Mouse (Mus musculus) kidney, embryonic 16.5 days (tissue): Measurements from ENCODE around the gene Micall2. TPM values are rescaled to one million over a fixed set of nuclear protein-coding genes. Genes with fewer than 3 reads are reported as not detected.
"Not testable (repeated sequence)": the region's sequence is repeated elsewhere in the genome, so short reads cannot be mapped to it uniquely, and the experiment has no call there.

Experiments
- ATAC-seq: fragments of 200-750 bp; cut with Nextera tagmentation; 2 replicates; pipeline ENCODE4 v1.8.0; 2017; ENCODE audit warnings: moderate TSS enrichment; ENCODE audit not compliant: low FRiP score, low TSS enrichment
- H3K27ac ChIP-seq: fragments of 300-500 bp; sonication (generic); 2 replicates; pipeline ENCODE4 v1.5.1; 2014; ENCODE audit warnings: low read length
- H3K27me3 ChIP-seq: fragments of 300-500 bp; sonication (generic); 2 replicates; pipeline ENCODE4 v1.6.1; 2014; ENCODE audit warnings: low read length, control low read depth, mixed read lengths; ENCODE audit not compliant: insufficient read depth
- H3K36me3 ChIP-seq: fragments of 300-500 bp; sonication (generic); 2 replicates; pipeline ENCODE4 v1.6.1; 2014; ENCODE audit warnings: low read length, control low read depth, mixed read lengths; ENCODE audit not compliant: insufficient read depth
- H3K4me1 ChIP-seq: fragments of 300-500 bp; sonication (generic); 2 replicates; pipeline ENCODE4 v1.6.1; 2014; ENCODE audit warnings: low read length, control low read depth, mixed read lengths; ENCODE audit not compliant: insufficient read depth
- H3K4me2 ChIP-seq: fragments of 300-500 bp; sonication (generic); replicated peaks from 2 replicates; pipeline ENCODE4 v1.6.1; 2014; ENCODE audit warnings: low read depth, low read length
- H3K4me3 ChIP-seq: fragments of 300-500 bp; sonication (generic); 2 replicates; pipeline ENCODE4 v1.5.1; 2014; ENCODE audit warnings: mild to moderate bottlenecking, low read length
- H3K9ac ChIP-seq: fragments of 300-500 bp; sonication (generic); replicated peaks from 2 replicates; pipeline ENCODE4 v1.6.1; 2014; ENCODE audit warnings: low read length
- H3K9me3 ChIP-seq: fragments of 300-500 bp; sonication (generic); 2 replicates; pipeline ENCODE4 v1.6.1; 2016; ENCODE audit warnings: low read length, control low read depth
- WGBS: fragments of 180-500 bp; shearing (Covaris S2); extraction: QIAGEN DNeasy Blood & Tissue Kit; methylation state at CpG from one replicate; pipeline ENCODE4 v1.1.7; 2014; 5-methylcytosine and 5-hydroxymethylcytosine counted together
- polyA plus RNA-seq: library from polyadenylated mRNA; unstranded; fragments of >200 nt; fragmentation: Nextera tagmentation; extraction: Ambion mirVana; gene quantifications from 2 replicates; pipeline ENCODE4 v1.2.1, GENCODE M21; 2015

Micall2 gene
- polyA plus RNA-seq, 1 experiment from 2014 or later = 5.4 TPM

- ATAC-seq = no peak
- no peak overlapping the region for H3K27ac ChIP-seq
- peaks cover 27% of the 10 kb centered on the region for H3K36me3 ChIP-seq
- no peak overlapping the region for H3K4me2 ChIP-seq
- H3K9ac ChIP-seq = no peak overlapping the region
- H3K4me3 ChIP-seq = no peak overlapping the region
- no peaks in the 10 kb centered on the region for H3K4me1 ChIP-seq
- no peaks in the 10 kb centered on the region for H3K9me3 ChIP-seq
- no peaks in the 10 kb centered on the region for H3K27me3 ChIP-seq
Measured at GRCm38 (mm10) chr5:139750535-139750934, 14.4 kb upstream of the Micall2 start.

DNA sequence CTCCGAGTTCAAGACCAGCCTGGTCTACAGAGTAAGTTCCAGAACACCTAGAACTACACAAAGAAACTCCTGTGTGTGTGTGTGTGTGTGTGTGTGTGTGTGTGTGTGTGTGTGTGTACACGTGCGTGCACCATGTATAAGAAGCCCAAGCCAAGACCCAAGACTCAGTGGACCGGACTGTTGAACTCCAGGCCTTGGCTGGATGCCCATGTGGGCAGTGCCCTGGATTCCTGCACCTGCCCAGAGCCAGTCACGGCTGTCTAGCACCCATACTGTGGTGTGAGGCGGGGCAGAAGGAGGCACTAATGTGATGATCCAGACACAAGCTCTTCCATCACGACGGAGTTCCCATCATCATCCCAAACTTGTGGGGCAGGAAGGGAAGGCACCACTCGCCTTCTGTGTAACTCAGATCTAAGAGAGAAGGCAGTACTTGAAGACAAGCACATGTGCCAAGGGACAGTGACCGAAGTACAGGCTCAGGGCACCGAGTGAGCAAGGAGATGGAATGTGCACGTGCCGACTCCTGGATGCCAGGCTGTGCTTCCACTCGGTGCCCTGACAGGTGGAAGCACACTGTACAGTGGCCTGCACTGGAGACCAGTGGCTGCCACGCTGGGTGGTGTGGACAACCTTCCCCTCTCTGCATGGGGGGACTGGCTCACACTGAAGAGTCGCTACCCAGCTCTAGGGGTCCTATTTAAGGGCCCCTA, 13.4 kb upstream of the Micall2 start:
- no peak overlapping the region for H3K4me3 ChIP-seq
- H3K27ac ChIP-seq = no peak overlapping the region
- peaks cover 21% of the 10 kb centered on the region for H3K36me3 ChIP-seq
- H3K4me1 ChIP-seq = no peaks in the 10 kb centered on the region
- H3K9ac ChIP-seq = no peak overlapping the region
- 84% methylated on average over 16 of the region's 16 CpGs for WGBS
- no peaks in the 10 kb centered on the region for H3K27me3 ChIP-seq
- H3K9me3 ChIP-seq = no peaks in the 10 kb centered on the region
- ATAC-seq = no peak
- H3K4me2 ChIP-seq = no peak overlapping the region

- Histone ChIP-seq H3K27me3 (no peaks in the 10 kb centered on the region), H3K4me3 (no peak overlapping the region), H3K9ac (no peak overlapping the region), H3K4me1 (no peaks in the 10 kb centered on the region), H3K27ac (no peak overlapping the region), H3K4me2 (no peak overlapping the region), H3K9me3 (no peaks in the 10 kb centered on the region), H3K36me3 (0 out of 2 replicates have a peak, but pooled peaks cover under 1% of the 10 kb centered on the region)
- WGBS = 3% methylated on average over 3 of the region's 3 CpGs
- ATAC-seq = peak; percentile 85
Measured at GRCm38 (mm10) chr5:139745771-139746170, 9.6 kb upstream of the Micall2 start.

DNA sequence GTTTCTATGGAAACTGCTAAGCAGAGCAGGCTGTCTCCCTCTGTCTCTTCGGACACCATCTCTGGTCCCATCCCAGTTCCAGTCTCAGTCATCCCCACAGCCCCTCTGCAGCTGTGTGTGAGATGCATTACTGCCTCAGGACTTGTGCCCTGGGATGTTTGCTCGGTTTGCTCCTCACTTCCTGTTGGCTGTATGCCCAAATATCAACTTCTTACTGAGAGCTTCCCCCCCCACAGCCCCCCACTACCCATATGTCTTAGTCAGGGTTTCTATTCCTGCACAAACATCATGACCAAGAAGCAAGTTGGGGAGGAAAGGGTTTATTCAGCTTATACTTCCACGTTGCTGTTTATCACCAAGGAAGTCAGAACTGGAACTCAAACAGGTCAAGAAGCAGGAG, 6.5 kb upstream of the Micall2 start:
- H3K36me3 ChIP-seq, H3K4me1 ChIP-seq, H3K9ac ChIP-seq, H3K27me3 ChIP-seq, H3K4me2 ChIP-seq, H3K9me3 ChIP-seq, H3K27ac ChIP-seq, ATAC-seq, H3K4me3 ChIP-seq: not testable (repeated sequence)
- WGBS = 29% methylated on average over 3 of the region's 3 CpGs

DNA sequence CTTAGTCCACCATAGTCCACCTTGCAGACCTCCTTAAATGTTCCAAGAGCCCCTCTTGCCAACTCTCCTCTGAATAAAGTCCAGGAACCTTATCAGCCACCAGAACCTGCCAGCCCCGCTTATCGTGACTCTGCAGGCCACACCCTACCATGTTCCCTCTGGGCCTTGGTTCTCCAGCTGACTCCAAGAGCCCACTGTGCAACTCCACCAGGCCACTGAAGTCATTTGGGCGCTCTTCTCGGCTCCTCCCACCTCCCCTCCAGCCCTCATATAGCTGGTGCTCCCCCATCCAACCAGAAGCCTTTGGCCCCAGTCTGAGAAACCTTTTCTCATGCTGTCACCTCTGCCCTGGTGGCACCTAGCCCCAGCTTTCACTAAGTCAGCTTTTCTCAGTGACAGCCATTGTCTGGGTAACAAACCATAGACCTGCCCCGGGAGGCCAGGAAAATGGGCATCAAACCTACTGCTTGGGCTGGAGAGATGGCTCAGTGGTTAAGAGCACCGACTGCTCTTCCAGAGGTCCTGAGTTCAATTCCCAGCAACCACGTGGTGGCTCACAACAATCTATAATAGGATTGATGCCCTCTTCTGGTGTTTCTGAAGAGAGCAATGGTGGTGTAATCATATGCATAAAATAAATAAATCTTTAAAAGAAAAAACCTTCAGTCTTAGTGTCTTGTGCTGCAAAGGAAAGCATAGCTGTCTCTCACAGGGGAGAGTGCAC, 2.6 kb upstream of the Micall2 start:
- Histone ChIP-seq H3K9ac (no peak overlapping the region), H3K27ac (no peak overlapping the region), H3K36me3 (no peaks in the 10 kb centered on the region), H3K4me3 (no peak overlapping the region), H3K4me1 (peaks cover 23% of the 10 kb centered on the region), H3K4me2 (no peak overlapping the region), H3K9me3 (no peaks in the 10 kb centered on the region), H3K27me3 (no peaks in the 10 kb centered on the region)
- WGBS = 70% methylated on average over 7 of the region's 7 CpGs
- no peak for ATAC-seq

DNA sequence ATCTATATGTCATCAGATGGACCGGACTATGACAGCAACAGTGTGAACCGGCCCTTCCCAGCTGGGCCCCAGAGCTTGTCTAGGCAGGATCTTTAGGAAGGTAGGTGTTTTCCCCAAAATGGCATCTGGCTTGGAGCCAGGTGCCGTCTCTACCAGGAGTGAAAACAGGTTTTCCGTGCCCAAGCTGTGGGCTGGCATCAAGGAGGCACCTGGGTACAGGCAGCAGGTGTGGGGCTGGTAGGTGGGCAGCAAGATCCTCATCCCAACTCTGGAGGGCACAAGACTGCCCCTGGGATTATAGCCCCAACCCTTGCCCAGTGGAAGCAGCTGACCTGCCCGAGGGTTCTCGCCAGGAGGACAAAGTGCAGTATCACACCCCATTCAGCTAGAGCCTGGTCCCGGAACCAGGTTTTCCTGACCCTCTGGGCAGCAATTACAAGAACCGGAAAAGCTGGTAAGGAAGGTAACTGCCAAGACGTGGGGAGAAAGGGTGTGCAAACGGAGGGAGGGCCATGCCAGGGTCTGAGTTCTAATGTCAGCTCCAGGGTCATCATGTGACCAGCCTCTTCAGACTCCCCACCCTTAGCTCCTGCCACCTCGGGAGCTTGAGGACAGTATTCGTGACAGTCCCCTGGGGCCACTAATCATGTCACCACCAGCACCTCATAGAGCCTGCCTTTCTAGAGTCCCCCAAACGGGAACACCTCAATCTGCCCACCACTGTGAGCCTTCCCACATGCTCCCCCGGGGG, 1.9 kb upstream of the Micall2 start:
- H3K27ac ChIP-seq = no peak overlapping the region
- no peak for ATAC-seq

DNA sequence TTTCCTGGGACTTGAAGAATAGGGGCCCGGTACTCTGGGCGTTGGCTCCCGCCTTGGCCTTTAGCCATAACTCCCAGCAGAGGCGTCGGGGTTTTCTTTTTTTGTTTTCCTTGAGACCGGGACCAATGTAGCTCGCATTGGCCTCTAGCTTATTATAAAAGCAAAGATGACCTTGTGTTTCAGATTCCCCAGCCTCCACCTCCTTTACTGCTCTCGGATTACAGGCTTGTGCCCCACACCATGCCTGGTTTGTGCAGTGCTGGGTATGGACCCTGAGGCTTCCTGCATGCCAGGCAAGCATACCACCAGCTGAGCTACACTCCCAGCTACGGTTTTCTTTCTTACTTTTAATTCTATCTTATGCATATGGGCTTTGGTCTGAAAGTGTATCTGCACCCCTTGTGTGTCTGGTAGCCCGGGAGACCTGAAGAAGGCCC, 386 bp upstream of the Micall2 start:
- no peaks in the 10 kb centered on the region for H3K9me3 ChIP-seq
- ATAC-seq = peak; percentile 62
- H3K4me1 ChIP-seq = peaks cover 36% of the 10 kb centered on the region
- no peaks in the 10 kb centered on the region for H3K27me3 ChIP-seq
- peak overlapping the region; percentile 99 for H3K4me2 ChIP-seq
- no peaks in the 10 kb centered on the region for H3K36me3 ChIP-seq
- H3K27ac ChIP-seq = peak overlapping the region; percentile 41
- 13% methylated on average over 10 of the region's 10 CpGs for WGBS
- H3K4me3 ChIP-seq = peak overlapping the region; percentile 56
- peak overlapping the region; percentile 44 for H3K9ac ChIP-seq

More for the DNA sequence above, 1.9 kb upstream of the Micall2 start:
- Histone ChIP-seq H3K4me2 (no peak overlapping the region), H3K36me3 (no peaks in the 10 kb centered on the region), H3K9ac (no peak overlapping the region), H3K4me1 (peaks cover 28% of the 10 kb centered on the region), H3K9me3 (no peaks in the 10 kb centered on the region), H3K27me3 (no peaks in the 10 kb centered on the region), H3K4me3 (no peak overlapping the region)
- WGBS = 71% methylated on average over 14 of the region's 14 CpGs

DNA sequence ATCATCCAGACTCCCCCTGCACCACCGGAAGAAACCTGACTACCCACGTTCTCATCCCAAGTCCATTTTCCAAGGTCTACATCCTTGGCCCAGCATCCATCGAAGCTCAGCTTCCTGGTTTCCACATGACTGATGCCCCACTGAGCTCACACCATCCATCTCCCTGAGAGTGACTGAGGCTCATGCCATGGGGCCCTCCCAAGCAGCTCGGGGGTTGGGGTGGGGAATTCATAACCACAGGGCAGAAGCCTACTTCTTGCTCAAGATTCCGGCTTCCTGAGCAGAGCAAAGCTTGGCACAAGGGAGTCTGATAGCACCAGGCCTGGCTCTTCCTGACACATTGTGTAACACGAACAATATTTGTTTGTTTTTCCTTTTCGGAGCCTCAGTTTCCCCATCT, 1.4 kb downstream of the Micall2 start:
- Histone ChIP-seq H3K4me1 (peaks cover 52% of the 10 kb centered on the region), H3K9me3 (no peaks in the 10 kb centered on the region), H3K27me3 (no peaks in the 10 kb centered on the region), H3K36me3 (no peaks in the 10 kb centered on the region), H3K4me3 (no peak overlapping the region; the same call in 1 of the 2 replicates), H3K27ac (no peak overlapping the region), H3K9ac (no peak overlapping the region), H3K4me2 (peak overlapping the region; percentile 99)
- 66% methylated on average over 7 of the region's 7 CpGs for WGBS
- ATAC-seq = no peak

GRCm38 (mm10) chr5:139734016-139734415, 2.1 kb downstream of the Micall2 start:
- Histone ChIP-seq H3K27me3 (no peaks in the 10 kb centered on the region), H3K9me3 (no peaks in the 10 kb centered on the region), H3K36me3 (no peaks in the 10 kb centered on the region), H3K4me2 (peak overlapping the region; percentile 99; the same call in 1 of the 2 replicates), H3K9ac (no peak overlapping the region), H3K4me1 (peaks cover 52% of the 10 kb centered on the region), H3K4me3 (no peak overlapping the region), H3K27ac (peak overlapping the region; percentile 20; the same call in 1 of the 2 replicates)
- no peak for ATAC-seq
- WGBS = 80% methylated on average over 3 of the region's 3 CpGs
